Mouse (Mus musculus) ovary, postnatal 14 days (tissue): ENCODE data around the gene Ccdc106.
"Not testable (repeated sequence)": the region's sequence is repeated elsewhere in the genome, so short reads cannot be mapped to it uniquely, and the experiment has no call there.

Experiments
- DNase-seq: peaks from one replicate; pipeline ENCODE4 v3.0.0; 2022; ENCODE audit warnings: low spot score

Gene Ccdc106

DNA sequence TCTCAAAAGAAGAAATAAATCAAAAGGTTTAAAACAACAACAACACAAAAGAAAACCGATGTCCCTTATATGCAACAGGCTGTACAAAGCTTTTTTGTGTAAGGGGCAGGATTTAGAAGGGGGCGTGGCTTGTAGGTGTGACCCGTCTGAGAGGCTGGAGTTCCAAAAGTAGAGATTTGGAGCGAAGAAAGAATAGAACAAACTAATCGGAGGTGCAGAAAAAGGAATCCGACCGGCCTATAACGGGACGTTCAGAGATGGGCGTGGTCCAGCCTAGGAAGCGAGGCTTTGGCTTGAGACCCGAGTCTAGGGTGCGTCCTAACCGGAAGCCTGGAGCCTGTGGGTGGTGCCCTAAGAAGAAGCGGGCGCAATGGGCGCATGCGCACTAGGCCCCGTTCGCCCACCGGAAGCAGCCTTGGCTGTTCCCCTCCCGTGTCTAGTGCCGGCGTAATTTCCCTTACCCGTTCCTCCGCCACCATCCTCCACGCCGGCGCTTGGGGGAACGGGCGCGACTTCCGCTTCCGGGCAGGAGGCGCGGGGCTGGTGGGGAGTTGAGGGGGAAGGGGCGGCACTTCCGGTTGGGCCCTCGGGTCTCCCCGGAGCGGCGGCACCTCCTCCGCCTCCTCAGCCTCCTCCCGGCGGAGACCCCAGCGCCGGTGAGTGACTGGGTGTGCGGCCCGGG lies at the start of gene Ccdc106, which contains the start of gene Zfp865:
Gene Ccdc106 (plus strand): TSS at position 554 of the 682 bp plus-strand sequence.
Gene Zfp865 (plus strand): TSS at position 377 of the 682 bp plus-strand sequence.
- DNase-seq = peak; percentile 96

DNA sequence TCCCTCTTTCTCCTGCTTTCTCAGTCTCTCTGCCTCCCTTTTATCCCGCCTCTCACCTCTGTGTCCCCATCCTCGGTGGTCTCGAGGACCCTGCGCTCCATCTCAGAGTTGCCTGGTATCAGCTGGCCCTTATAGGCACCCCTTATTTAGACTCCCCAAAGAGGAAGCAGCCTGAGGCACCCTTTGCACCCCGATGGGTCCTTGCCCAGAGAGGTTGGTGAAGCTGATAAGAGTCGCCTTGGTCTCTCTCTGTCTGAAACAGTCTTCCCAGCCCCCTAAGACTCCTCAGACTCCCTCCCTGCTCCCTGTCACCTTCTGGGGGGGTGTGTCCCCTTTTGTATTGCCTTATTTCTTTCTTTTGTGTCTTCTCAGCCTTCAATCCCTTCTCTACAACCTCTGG lies 49.3 kb upstream of the Ccdc106 start, which contains the start of gene Sbk3:
Gene Sbk3 (minus strand): TSS at position 101 of the 400 bp plus-strand sequence.
- no peak for DNase-seq

DNA sequence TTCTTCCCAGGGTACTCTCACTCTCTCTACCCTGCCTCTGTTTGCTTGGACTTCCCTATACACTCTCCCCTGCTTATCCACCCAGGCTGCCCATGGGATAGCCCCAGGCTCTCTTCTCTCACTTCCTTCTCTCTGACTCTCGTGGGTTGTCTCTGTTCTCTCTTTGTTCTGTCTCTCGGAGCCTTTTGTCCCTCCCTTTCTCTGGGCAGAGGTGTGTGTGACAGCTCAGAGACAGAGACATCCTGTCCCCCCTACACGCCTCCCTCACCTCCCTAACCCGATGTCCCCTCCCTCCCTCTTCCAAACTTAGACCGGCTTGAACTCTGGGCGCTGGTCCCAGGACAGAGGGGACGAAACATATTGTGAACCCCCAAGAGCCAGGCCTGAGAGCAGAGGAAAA lies 48.6 kb upstream of the Ccdc106 start:
- no peak for DNase-seq

- no peak for DNase-seq
Observed at GRCm38 (mm10) chr7:4972321-4973047, 47.9 kb upstream of the Ccdc106 start.

DNA sequence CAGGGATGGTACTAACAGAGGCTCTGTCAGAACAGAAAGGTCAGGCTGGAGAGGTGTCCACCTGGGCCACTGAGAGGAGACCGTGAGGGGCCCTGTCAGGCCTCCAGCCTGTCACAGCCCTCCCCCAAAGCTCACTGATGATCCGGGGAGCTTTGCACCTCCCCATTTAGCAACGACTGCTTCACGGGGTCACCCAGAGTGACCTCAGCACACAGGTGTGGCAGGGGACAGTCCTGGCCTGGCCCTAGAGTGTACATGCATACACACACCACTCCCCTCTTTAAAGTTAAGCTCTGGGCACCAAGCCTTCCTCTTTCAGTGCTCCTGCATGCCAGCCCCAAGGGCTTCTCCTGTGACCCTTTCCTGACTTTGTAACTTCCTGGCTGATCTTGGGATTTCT lies 44.9 kb upstream of the Ccdc106 start:
- no peak for DNase-seq

- no peak for DNase-seq
Observed at GRCm38 (mm10) chr7:4976832-4977231, 43.5 kb upstream of the Ccdc106 start.

DNA sequence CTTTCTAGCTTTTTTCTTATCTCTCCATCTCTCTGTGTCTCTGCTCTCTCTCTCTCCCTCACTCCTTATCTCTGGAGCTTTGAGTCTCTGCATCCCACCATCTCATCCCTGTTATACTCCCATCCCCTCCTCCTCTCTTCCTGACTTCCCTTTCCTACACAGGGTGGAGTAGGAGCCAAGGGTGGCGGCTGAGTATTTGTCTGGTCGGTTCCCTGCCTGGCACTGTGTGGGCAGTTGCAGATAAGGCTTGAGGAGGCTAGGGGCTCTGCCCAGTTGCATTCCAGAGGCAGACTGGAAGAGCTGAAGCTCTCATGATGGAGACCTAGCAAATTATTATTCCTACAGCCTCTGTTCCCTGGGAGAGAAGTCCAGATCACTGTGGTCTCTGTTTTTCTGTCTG lies 32.1 kb upstream of the Ccdc106 start:
- DNase-seq = no peak

GRCm38 (mm10) chr7:4993347-4993998 lies 26.9 kb upstream of the Ccdc106 start:
- DNase-seq = no peak

GRCm38 (mm10) chr7:4993999-4994788 lies 26.2 kb upstream of the Ccdc106 start:
- no peak for DNase-seq

DNA sequence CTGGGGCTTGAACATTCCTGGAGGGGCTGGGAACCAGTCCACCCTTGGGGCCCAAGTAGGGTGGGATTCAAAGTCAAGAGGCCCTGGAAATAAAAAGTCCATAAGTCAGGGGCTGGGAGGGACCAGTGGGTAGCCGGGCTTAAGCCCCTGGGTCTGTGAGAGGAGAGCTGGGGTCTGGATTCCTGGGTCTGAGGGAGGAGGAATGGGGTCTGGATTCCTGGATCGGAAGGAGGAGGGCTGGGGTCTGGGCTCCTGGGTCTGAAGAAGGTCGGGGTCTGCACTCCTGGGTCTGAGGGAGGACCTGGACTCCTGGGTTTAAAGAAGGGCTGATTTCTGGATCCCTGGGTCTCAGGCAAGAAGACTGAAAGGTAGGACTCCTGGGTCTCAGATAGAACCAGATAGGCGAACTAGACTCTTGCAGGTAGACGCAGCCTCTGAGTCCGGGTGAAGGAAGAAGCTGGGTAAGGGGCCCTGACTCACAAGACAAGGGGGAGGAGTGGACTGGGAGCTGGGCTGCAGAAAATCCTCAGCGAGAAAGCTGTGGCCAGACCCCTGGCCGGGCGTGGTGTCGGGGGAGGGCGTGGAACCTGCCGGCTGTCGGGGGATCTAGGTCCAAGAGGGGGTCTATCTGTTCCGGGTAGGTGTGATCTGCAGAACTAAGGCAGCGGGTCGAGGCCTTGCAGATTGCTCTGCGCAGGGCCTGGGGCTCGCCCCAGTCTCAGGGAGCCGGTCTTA lies 24.9 kb upstream of the Ccdc106 start:
- no peak for DNase-seq

GRCm38 (mm10) chr7:4996003-4996895 lies 24.1 kb upstream of the Ccdc106 start, which contains the start of gene Zfp579:
Zfp579 (minus strand) TSS chr7:4996158.
- peak; percentile 97 for DNase-seq

GRCm38 (mm10) chr7:4996934-4997333 lies 23.4 kb upstream of the Ccdc106 start:
- no peak for DNase-seq

- no peak for DNase-seq
Observed at GRCm38 (mm10) chr7:4999876-5000275, 20.5 kb upstream of the Ccdc106 start.

- not testable (repeated sequence) for DNase-seq
Observed at GRCm38 (mm10) chr7:5002876-5003275, 17.5 kb upstream of the Ccdc106 start.

GRCm38 (mm10) chr7:5008229-5008628 lies 12.1 kb upstream of the Ccdc106 start:
- DNase-seq = no peak

GRCm38 (mm10) chr7:5012681-5013513 lies 7.5 kb upstream of the Ccdc106 start:
- DNase-seq = no peak

DNA sequence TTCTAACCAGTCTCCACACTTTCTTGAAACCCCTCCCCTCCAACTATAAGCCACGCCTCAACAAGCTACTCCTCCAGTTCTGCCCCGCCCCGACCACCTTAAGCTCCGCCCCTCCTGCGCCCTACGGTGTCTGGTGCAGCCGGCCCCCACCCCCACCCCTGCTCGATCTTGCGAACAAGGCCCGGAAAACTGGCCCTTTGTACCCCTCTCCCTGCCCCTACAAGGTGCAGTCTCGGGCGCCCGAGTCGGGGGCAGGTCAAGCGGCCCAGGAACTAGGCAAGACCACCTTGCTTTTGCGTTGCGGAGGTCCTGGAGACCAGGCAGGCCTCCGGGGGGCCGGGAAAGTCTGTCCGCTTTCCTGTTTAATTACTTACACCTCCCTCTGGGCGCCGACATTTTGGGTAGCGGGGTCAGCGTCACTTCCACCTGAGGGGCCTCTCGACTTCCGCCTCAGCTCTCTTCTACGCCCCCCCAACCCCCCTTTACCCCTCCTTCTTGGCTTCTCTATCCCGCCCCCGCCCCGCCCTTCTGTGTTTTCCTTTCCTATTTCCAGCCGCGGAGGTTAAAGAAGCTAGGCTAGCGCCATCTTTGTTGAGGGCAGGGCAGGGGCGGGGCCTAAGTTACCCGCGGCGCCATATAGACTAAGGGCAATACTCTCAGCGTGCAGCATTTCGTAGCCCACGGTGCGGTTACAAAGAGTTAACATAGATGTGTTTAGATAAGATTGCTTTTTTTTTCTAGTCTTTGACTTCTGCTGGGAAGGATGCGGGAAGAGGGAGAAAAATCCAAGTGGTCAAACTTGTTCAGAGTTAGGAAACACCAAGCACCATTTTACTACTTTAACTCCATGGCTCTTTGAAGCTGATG lies 5.9 kb upstream of the Ccdc106 start, which contains the start of the genes Zfp524 and Fiz1:
Gene Zfp524 (plus strand): TSS at position 165 of the 867 bp plus-strand sequence.
Gene Fiz1 (minus strand): TSS at position 447 of the 867 bp plus-strand sequence.
- DNase-seq = peak; percentile 97
